Mouse (Mus musculus): ENCODE measurements around the gene Gm21987.

The Gm21987 gene

GRCm38 (mm10) chr16:38395060-38395730, 48.4 kb downstream of the Gm21987 start:
- DNase-seq (ENCODE audit: low spot score): no peak

DNA sequence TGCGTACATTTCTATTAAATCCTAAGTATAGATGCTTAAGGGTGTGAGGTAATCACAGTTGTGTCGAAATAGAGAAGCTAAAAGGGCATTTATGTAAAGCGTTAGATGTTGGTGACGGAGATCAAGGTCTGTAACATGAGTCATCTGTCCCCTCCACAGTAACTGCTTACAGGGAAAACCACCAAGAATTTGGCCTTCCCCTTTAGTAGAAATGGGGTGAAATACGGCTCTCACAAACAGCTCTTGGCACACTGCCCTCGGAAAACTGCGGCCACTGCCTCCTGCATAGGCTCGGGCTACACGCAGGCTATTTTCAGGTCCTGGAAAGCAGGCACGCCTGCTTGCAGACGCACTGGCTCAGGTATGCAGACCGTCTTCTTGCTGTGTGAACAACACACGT, 49.3 kb downstream of the Gm21987 start:
- DNase-seq (ENCODE audit: low spot score): no peak

DNA sequence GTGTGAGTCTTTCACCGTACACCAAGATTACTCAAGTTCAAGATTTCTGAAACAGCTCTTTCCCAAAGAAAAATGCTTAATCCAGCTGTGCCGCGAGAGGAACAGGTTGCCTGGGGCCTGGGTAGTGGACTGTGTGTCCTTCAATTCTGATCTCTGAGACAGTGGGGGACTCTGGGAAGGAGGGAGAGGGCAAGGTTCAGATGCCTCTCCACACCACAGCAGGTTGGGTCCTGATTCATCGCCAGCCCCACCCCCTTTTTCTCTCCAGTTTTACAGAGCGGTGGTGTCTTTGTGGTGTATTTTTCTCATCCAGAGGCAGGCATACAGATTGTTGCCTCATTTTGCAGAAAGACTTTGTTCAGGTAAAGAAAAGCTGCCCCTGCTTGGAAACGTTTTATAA, 51.4 kb downstream of the Gm21987 start:
- DNase-seq (ENCODE audit: low spot score): no peak

GRCm38 (mm10) chr16:38399076-38399475, 52.2 kb downstream of the Gm21987 start:
- DNase-seq (ENCODE audit: low spot score): no peak

- peak; percentile 77 for DNase-seq (ENCODE audit: low spot score)
Measured at GRCm38 (mm10) chr16:38399531-38400231, 52.8 kb downstream of the Gm21987 start.

DNA sequence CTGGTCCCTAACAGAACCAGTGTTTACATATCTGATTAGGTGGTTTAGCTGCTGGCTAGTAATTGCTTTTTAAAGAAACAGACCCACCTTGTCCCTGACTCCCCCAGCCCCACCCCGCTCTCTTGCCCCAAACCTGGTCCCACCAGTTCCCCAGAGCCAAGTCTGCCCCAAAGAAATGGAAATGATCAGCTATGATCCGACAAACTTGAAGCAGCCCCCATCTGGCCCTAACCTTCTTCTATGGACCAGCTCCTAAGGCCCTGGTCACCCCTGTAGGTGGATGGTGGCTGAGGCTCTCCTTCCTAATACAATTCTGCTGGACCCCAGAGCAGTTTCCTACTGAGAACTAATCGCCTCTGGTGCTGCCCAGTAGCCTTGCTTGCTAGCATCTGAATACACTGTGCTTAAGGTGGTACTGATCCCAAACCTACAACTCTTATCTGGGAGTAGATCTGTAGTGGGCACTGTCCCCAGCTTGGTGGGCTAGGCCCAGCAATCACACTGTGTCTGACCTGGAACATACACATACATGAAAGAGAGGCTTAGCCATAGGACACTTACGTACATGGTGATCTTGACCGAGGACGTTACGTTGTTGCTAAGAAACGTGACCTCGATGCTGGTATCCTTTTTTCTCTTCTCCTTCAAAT, 53.6 kb downstream of the Gm21987 start:
- DNase-seq (ENCODE audit: low spot score): no peak

DNA sequence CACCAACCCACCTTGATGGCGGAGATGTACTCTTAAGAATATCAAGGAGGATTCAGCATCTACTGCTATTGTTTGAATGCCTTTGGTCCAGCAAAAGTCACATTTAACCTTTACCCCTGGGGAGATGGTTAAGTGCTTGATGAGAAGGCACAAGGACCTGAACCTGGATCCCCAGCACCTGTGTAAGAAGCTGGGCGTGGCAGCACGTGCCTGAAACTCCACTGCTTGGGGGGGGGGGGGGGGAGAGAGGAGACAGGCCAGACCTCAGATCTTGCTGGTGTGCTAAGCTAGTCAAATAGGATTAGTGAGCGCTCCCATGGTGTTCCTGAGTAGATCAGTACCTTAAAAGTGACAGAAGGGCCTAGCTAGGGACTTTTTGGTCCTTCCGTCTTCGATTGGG, 54.6 kb downstream of the Gm21987 start:
- no peak for DNase-seq (ENCODE audit: low spot score)

GRCm38 (mm10) chr16:38403639-38404038, 56.8 kb downstream of the Gm21987 start:
- no peak for DNase-seq (ENCODE audit: low spot score)

DNA sequence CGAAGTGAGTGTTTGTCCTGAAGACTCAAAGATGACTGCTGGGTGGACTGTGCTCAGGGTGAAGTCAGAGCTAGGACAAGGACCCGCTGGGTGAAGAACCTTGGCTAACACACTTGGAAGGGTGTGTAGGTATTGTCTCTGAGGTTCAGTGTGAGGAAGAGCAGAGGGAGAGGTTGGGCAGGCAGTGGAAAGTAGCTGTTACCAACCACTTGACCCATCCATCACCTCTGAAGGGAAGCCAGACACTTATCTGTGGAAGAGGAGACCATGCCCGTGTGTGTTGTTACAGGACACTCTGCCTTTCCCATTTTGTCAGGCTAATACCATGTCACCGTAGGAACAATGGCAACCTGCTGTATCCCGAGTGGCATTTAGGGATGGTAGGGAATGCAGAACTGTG, 59.5 kb downstream of the Gm21987 start:
- DNase-seq (ENCODE audit: low spot score): no peak

- DNase-seq (ENCODE audit: low spot score): no peak
Measured at GRCm38 (mm10) chr16:38406708-38407107, 59.9 kb downstream of the Gm21987 start.

GRCm38 (mm10) chr16:38407584-38407983, 60.7 kb downstream of the Gm21987 start:
- no peak for DNase-seq (ENCODE audit: low spot score)

GRCm38 (mm10) chr16:38408416-38408815, 61.6 kb downstream of the Gm21987 start:
- no peak for DNase-seq (ENCODE audit: low spot score)
